Mouse (Mus musculus): Measurements from ENCODE around the gene Disc1. TPM values are rescaled to one million over a fixed set of nuclear protein-coding genes. Genes with fewer than 3 reads are reported as not detected.

Disc1 gene
- total RNA-seq, 2 experiments from 2014 or later, result 1.9 to 3.1 TPM

DNA sequence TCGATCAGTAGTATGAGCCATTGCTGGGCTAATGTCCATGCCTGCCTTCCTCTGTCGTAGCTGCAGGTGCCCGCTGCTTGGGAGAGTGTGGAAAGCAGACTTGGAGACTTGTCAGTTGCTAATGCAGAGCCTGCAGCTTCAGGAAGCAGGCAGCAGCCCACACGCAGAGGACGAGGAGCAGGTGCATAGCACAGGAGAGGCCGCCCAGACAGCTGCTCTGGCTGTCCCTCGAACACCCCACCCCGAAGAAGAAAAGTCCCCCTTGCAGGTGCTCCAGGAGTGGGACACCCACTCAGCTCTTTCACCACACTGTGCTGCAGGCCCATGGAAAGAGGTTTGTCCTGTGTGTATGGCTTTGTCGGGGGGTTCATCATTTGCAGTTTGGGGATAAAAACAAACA lies 178.7 kb downstream of the Disc1 start:
- no peak for DNase-seq (ENCODE audit: extremely low spot score in 1 of 2, low spot score in 2 of 2)
- intact Hi-C loops (cut with DNase I), result no loop called here

GRCm38 (mm10) chr8:125235898-125236835 lies 182.2 kb downstream of the Disc1 start:
- no peak for DNase-seq (ENCODE audit: extremely low spot score in 1 of 2, low spot score in 2 of 2)

DNA sequence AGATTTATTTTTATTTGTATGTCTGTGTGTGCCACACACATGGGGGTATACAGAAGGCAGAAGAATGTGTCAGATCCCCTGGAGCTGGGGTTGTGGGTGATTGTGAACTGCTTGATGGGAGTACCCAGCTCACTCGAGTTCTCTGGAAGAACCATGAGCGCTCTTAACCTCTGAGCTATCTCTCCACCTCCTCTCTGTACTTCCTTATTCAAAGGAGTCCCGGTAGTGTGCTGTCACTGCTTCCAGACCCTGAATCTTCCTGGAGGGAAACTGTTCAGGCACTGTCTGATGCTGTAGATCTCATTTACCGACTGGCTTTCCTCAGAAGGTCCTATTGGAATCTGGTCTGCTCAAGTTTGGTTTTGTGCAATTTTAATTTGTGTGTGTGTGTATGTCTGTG lies 186.8 kb downstream of the Disc1 start:
- no peak for DNase-seq (ENCODE audit: extremely low spot score in 1 of 2, low spot score in 2 of 2)
- intact Hi-C loops (cut with DNase I), result no loop called here

More at GRCm38 (mm10) chr8:125235898-125236835, 182.2 kb downstream of the Disc1 start:
- intact Hi-C loops (cut with DNase I), result no loop called here

GRCm38 (mm10) chr8:125242382-125242781 lies 188.4 kb downstream of the Disc1 start:
- no peak for DNase-seq (ENCODE audit: extremely low spot score in 1 of 2, low spot score in 2 of 2)
- intact Hi-C loops (cut with DNase I), result no loop called here

- no peak for DNase-seq (ENCODE audit: extremely low spot score in 1 of 2, low spot score in 2 of 2)
- intact Hi-C loops (cut with DNase I), result no loop called here
These were observed 188.9 kb downstream of the Disc1 start for GRCm38 (mm10) chr8:125242921-125243320.

DNA sequence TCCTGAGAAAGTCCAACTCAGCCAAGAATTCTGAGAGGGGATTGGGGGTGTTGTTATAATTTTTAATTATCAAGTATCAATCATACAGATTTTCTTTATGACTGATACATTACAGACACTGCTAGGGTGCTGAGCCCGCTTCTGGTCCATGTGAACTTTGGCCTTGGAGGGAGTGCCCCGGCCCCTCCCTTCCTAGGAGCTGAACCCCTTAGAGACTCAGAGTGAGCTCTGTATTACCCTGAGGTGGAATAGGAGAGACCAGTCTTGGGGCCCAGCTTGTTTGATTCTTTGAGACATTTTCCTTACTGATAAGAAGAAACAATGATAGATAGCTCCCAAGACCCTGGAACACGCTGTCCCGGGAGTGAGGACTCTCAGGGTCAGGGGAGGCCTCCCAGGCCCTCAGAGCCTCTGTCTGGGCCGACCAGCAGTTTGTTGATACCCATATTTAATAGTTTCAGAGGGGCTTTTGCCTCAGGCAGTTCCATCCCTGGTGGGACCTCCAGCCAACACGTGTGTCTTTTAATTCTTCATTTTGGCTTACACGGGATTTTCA lies 192.8 kb downstream of the Disc1 start:
- intact Hi-C loops (cut with DNase I), result loop anchor here (5.0 kb wide), 1 partner anchor 50 kb away; no protein-coding TSS in a partner anchor
- DNase-seq (ENCODE audit: extremely low spot score in 1 of 2, low spot score in 2 of 2), result no peak

DNA sequence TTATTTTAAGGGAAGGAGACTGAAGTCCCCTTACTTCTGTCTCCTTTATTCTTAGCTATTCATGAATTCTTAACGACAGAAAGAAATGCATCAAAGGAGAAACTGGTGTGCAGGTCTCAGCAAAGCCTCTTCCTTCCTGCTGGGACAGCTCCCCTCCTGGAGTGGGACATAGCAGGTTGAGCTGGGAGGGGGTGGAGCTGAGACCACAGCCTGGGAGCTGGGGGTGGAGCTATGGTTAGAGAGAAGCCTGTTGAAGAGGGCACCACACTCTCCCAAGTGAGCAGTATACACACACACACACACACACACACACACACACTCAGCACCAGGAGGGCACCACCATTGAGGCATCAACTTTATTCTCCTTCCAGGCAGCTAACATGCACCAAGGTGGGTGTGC lies 193.4 kb downstream of the Disc1 start:
- intact Hi-C loops (cut with DNase I), result loop anchor here (5.0 kb wide), 1 partner anchor 50 kb away; no protein-coding TSS in a partner anchor
- DNase-seq (ENCODE audit: extremely low spot score in 1 of 2, low spot score in 2 of 2), result no peak

- intact Hi-C loops (cut with DNase I), result no loop called here
- no peak for DNase-seq (ENCODE audit: extremely low spot score in 1 of 2, low spot score in 2 of 2)
These were observed 199.0 kb downstream of the Disc1 start for GRCm38 (mm10) chr8:125252946-125253345.

DNA sequence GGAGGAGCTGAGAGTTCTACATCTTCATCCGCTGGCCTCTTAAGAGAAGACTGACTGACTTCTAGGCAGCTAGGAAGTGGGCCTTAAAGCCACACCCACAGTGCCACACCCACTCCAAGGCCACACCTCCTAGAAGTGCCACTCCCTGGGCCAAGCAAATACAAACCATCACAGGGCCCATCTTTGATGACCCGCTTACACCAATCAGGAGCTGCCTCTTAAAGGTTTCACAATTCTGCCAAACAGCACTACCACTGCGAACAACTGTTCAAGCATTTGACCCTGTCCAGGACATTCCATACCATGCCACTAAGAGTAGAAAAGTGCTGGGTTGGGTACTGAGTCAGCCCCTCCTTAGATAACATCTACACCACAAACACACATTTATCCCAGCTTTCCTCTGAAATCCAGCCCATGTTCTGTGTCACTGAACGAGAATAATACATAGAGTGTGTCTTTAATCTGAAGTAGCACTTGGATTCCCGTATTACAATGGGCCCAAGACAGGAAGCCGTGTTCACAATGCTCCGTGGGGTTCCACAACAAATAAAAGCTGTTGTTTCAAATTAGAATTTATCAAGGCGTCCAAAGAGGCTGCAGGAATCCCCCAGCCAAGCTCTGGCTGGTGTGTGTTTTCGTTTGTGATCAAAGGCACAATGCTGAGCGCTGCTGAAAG lies 199.6 kb downstream of the Disc1 start:
- intact Hi-C loops (cut with DNase I), result no loop called here
- DNase-seq (ENCODE audit: extremely low spot score in 1 of 2, low spot score in 2 of 2), result no peak

DNA sequence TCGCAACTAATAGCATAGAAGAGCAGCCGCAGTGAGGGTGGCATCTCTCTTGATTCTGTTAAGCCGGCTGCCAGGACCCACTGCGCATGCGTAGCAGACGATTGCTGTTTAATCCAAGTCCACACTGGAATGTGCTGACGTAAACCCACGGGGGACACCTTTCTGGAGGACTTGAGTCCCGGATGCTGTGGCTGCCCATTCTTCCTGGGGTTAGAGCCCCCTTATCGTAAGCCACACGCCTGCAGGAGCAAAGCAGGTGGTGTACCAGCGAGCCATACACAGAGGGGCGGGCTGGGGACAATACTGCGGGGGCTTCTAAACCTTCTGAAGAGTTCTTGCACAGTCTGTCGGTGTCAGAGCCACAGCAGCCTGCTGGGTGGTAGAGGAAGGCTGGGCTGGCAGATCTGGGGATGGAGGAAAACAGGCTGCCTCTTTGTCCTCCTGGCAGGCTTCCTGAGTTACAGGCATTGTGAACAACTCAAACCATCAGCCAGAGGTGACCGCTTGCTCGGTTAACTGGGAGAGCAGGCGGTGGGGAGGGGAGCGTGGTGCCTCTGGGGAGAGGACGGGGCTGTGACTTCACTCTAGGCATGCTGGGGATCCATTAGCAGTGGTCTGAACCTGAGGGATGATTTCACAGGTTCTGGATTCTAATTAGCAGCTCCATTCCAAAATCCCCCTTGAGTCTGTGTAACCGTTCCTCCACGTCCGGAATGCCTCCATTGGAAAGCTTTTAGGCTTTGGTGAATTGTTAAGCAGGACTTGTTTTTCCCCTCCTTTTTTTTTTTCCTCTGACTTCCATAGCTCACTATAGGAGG lies 200.4 kb downstream of the Disc1 start:
- DNase-seq (ENCODE audit: extremely low spot score in 1 of 2, low spot score in 2 of 2), result peak; percentile 93 to 94
- intact Hi-C loops (cut with DNase I), result no loop called here

DNA sequence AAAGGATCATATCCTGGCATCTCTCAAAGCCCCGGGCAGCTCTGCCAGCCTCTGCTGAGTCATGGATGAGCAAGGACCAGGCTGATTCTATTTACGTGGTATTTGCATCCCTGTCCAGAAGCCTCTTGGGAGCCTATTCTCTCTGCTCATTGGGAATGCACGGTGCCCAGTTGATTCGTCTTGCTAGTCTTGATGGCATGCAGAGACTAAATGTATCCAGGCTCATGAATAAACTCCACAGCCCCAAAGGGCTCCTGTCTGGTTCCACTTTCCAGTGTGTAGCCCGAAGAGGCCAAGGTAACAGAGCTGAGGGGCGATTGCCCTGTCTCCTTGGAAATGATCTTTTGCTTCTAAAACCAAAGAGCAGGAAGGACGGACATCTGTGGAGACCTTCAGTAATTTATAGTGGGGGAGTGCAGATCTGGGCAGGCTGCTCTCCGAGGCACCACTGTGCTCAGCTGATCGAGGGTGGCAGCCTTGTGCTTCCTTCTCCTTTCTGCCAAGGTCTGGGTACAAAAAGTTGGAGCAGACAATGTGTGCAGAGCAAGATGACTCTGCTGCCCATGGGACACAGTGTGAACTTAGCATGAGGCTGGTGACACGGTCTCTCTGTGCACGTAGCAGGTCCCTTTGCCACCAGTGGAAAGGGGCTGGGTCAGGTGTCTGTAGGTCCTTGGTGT lies 201.2 kb downstream of the Disc1 start:
- peak in 1 of 2 experiments; percentile 23 for DNase-seq (ENCODE audit: extremely low spot score in 1 of 2, low spot score in 2 of 2)
- intact Hi-C loops (cut with DNase I), result no loop called here

GRCm38 (mm10) chr8:125257660-125258059 lies 203.7 kb downstream of the Disc1 start:
- DNase-seq (ENCODE audit: extremely low spot score in 1 of 2, low spot score in 2 of 2), result no peak
- intact Hi-C loops (cut with DNase I), result no loop called here

- intact Hi-C loops (cut with DNase I), result no loop called here
- no peak for DNase-seq (ENCODE audit: extremely low spot score in 1 of 2, low spot score in 2 of 2)
These were observed 205.0 kb downstream of the Disc1 start for GRCm38 (mm10) chr8:125258806-125259500.

GRCm38 (mm10) chr8:125268181-125268705 lies 214.2 kb downstream of the Disc1 start:
- intact Hi-C loops (cut with DNase I), result no loop called here

GRCm38 (mm10) chr8:125270292-125270691 lies 216.3 kb downstream of the Disc1 start:
- intact Hi-C loops (cut with DNase I), result no loop called here
- DNase-seq (ENCODE audit: extremely low spot score in 1 of 2, low spot score in 2 of 2), result no peak

More at GRCm38 (mm10) chr8:125268181-125268705, 214.2 kb downstream of the Disc1 start:
- peak in 1 of 2 experiments; percentile 44 for DNase-seq (ENCODE audit: extremely low spot score in 1 of 2, low spot score in 2 of 2)

DNA sequence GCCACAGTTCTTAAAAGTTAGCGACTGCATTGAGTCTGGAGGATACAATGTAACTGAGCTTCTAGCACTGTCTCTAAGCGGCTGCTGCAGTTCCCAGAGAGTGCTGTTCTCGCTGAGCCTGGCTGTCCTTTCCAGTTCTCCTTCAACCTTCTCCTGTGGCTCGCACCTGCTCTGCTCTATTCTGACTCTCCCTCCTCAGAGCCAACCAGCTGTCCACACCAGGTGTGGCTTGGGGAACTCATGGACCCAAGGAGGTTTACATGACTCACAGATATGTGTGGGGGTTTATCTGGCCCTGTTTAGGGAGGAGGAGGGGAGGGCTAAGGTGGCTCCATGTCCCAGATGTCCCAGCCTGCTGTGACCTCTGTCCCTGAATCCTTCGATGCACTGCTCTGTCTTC lies 217.4 kb downstream of the Disc1 start:
- DNase-seq (ENCODE audit: extremely low spot score in 1 of 2, low spot score in 2 of 2), result no peak
- intact Hi-C loops (cut with DNase I), result no loop called here

DNA sequence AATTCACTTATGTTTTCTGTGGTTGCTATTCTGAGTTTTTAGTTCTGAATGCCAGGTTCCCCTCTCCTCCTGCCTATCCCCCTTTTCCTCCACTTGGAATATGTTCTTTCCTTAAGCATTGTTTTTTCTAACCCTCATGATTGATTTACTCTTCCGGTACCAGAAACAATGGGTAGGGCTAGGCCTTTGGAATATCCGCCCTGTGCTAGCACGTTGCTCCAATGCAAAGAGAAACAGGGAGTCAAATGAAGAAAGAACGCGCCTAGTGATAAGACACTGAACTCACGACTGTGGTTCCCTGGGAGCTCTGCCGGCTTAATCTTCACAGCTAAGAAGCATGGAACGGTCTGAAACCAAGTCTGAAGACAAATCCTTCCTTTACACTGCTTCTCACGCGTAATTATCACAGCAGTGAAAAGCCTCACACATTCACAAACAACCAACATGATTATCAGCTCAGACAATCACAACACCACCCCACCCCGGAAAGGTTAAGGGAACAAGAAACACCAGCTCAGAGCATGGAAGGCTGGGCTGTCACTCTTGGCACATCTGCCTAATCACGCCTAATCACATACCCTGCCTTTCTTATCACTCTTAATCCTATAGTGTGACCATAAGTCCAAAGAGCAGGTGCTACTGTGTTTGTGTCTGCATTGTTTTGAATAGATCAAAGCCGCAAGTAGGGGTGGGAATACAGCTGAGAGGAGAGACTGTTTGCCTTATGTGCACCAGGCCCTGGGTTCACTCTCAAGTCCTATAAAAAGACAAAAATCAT lies 218.3 kb downstream of the Disc1 start:
- DNase-seq (ENCODE audit: extremely low spot score in 1 of 2, low spot score in 2 of 2), result no peak
- intact Hi-C loops (cut with DNase I), result no loop called here
